Comparison of ENCODE assay signal across 9 mouse cellular contexts in the genomic region with DNA sequence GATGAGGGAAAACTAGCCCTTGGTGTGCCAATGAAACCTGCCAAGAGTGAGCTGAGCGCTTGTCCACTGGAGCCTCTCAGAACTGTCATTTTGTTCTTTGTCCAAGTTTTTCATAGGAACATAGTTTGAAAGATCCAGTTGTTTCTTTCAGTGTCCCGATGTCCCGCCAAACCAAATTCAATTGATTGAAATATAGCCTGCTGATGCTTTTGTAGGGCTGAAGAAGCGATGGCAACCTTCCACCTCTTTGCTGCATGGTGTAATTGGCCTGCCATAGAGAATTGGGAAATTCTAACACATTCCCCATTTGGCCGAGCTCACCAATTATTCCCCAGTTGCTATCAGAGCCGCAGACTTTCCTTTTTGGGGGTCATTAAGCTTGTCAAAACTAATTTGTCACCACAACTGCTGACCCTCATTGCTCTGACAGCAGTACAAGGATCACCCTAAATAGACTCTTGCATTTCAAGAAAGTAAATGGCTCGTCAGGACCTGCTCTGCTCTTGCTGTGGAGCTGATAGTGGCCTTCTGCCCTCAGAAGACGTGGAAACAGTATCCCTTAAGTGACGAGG.
DNase-seq lines count a peak whose midpoint lies in the region; ATAC-seq and TF ChIP-seq lines count a peak whose summit lies in the region.
"Had no signal": no experiment of that assay in that cellular context is flagged by ENCODE, and none has a peak within 500 bp of the region (broad histone marks: within the 10 kb centered on the region; RNA-seq: fewer than 3 reads in every experiment).

No protein-coding gene starts in this region.

- 44% methylated on average over 9 of the region's 9 CpGs for WGBS in embryonic facial prominence, embryonic 10.5 days
- WGBS in midbrain, embryonic 12.5 days, result 57% methylated on average over 9 of the region's 9 CpGs
- 40% methylated on average over 9 of the region's 9 CpGs for WGBS in kidney, embryonic 14.5 days

- no peak overlapping the region for H3K4me2 ChIP-seq in midbrain, embryonic 12.5 days (replicated peaks)
- H3K4me2 ChIP-seq in kidney, embryonic 14.5 days (replicated peaks; ENCODE audit: low read depth, low read length), result no peak overlapping the region

- H3K36me3 ChIP-seq in embryonic facial prominence, embryonic 10.5 days (replicated peaks), result no peaks in the 10 kb centered on the region
- no peaks in the 10 kb centered on the region for H3K36me3 ChIP-seq in midbrain, embryonic 12.5 days
- no peaks in the 10 kb centered on the region for H3K36me3 ChIP-seq in kidney, embryonic 14.5 days (ENCODE audit: control insufficient read depth, insufficient read depth, low read length)

- ATAC-seq in midbrain, embryonic 12.5 days (ENCODE audit: low FRiP score, low read depth), result peak; percentile 29; the same call in 1 of the 2 replicates
- ATAC-seq in kidney, embryonic 14.5 days (ENCODE audit: low FRiP score, low TSS enrichment), result no peak
- ATAC-seq in megakaryocyte progenitor cell, adult 5-6 weeks (replicated peaks; ENCODE audit: poor library complexity), result no peak

- no peak for TF ChIP-seq CTCF in layer of hippocampus, adult 2 months (conservative IDR thresholded peaks at IDR 0.05)

- H3K27me3 ChIP-seq in embryonic facial prominence, embryonic 10.5 days (replicated peaks; ENCODE audit: low read depth, poor library complexity, severe bottlenecking), result no peaks in the 10 kb centered on the region
- peaks cover 53% of the 10 kb centered on the region for H3K27me3 ChIP-seq in midbrain, embryonic 12.5 days
- H3K27me3 ChIP-seq in kidney, embryonic 14.5 days (ENCODE audit: control insufficient read depth, insufficient read depth, low read length), result no peaks in the 10 kb centered on the region

- no peak overlapping the region for H3K4me3 ChIP-seq in layer of hippocampus, adult 2 months
- no peak overlapping the region for H3K4me3 ChIP-seq in embryonic facial prominence, embryonic 10.5 days
- no peak overlapping the region for H3K4me3 ChIP-seq in midbrain, embryonic 12.5 days
- H3K4me3 ChIP-seq in kidney, embryonic 14.5 days (ENCODE audit: low read length), result no peak overlapping the region

- peaks cover 30% of the 10 kb centered on the region for H3K4me1 ChIP-seq in embryonic facial prominence, embryonic 10.5 days
- H3K4me1 ChIP-seq in midbrain, embryonic 12.5 days, result peaks cover 28% of the 10 kb centered on the region
- no peaks in the 10 kb centered on the region for H3K4me1 ChIP-seq in kidney, embryonic 14.5 days (ENCODE audit: control insufficient read depth, insufficient read depth, low read length)

- H3K9ac ChIP-seq in midbrain, embryonic 12.5 days (replicated peaks), result no peak overlapping the region
- H3K9ac ChIP-seq in kidney, embryonic 14.5 days (ENCODE audit: low read depth, low read length), result no peak overlapping the region

- DNase-seq in adrenal gland, postnatal 10 days, result peak; percentile 43
- no peak for DNase-seq in adrenal gland, adult 18-20 months (ENCODE audit: low spot score in 2 of 2)
- no peak for DNase-seq in layer of hippocampus, adult 2 months (ENCODE audit: low spot score in 2 of 2)
- DNase-seq in layer of hippocampus, postnatal 25 days (ENCODE audit: extremely low spot score in 1 of 2, low spot score in 1 of 2), result no peak
- peak; percentile 24 for DNase-seq in embryonic facial prominence, embryonic 10.5 days (ENCODE audit: low spot score)
- DNase-seq: liver had no signal

- peak overlapping the region; percentile 83 for H3K27ac ChIP-seq in layer of hippocampus, adult 2 months
- no peak overlapping the region for H3K27ac ChIP-seq in embryonic facial prominence, embryonic 10.5 days (replicated peaks)
- H3K27ac ChIP-seq in midbrain, embryonic 12.5 days (replicated peaks), result no peak overlapping the region
- H3K27ac ChIP-seq in kidney, embryonic 14.5 days (ENCODE audit: low read depth, low read length), result no peak overlapping the region

- H3K9me3 ChIP-seq in embryonic facial prominence, embryonic 10.5 days, result no peaks in the 10 kb centered on the region
- H3K9me3 ChIP-seq in midbrain, embryonic 12.5 days, result no peaks in the 10 kb centered on the region
- H3K9me3 ChIP-seq in kidney, embryonic 14.5 days (ENCODE audit: control insufficient read depth, low read length), result no peaks in the 10 kb centered on the region

Comparison
In these comparisons a context has a peak if more than half of its experiments do, and no peak if none do; other contexts are left out.
1. DNase-seq: peak in adrenal gland, postnatal 10 days (single experiment) and embryonic facial prominence, embryonic 10.5 days (single experiment); none in adrenal gland, adult 18-20 months (0 of 2), layer of hippocampus, adult 2 months (0 of 2) and layer of hippocampus, postnatal 25 days (0 of 2).